Mouse (Mus musculus) cerebellum, adult 9-11 months (tissue): ENCODE results near the gene Olfr1494.
A peak's percentile ranks its signal among the peaks of the same experiment; 100 is the strongest.

Experiments
- DNase-seq: peaks from one replicate; pipeline ENCODE4 v3.0.0; 2022

Gene Olfr1494

GRCm38 (mm10) chr19:13739428-13739827, at the start of gene Olfr1494:
Gene Olfr1494 (plus strand): TSS chr19:13739728.
- DNase-seq = no peak

DNA sequence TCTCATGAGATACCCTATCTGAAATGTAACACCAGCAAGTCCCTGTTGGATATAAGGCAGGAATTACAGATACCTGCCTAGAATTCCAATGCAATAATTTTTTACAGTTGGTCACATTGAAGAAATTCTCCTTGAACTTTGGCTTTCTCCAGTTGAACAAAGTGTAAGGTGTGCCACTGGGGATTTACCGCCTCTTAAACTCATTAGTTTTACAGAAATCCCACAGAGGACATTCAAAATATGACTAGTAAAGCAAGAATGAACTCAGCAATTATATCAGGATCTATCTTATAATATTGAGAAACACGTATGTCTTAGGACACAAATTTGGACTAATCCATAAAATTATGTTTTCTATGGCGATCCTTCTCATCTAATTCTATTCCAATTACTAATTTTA, 42.6 kb upstream of the Olfr1494 start, which contains the start of gene Olfr1491:
Olfr1491 (plus strand) TSS at position 301 of the 400 bp plus-strand sequence.
- no peak for DNase-seq

GRCm38 (mm10) chr19:13722978-13723377, 16.6 kb upstream of the Olfr1494 start, which contains the start of gene Olfr1493-ps1:
Gene Olfr1493-ps1 (plus strand): TSS chr19:13723278.
- DNase-seq = no peak

GRCm38 (mm10) chr19:13749366-13749765, 9.8 kb downstream of the Olfr1494 start:
- peak; percentile 60 for DNase-seq

GRCm38 (mm10) chr19:13764306-13764705, 24.8 kb downstream of the Olfr1494 start, which contains the start of gene Olfr1495:
Gene Olfr1495 (plus strand): TSS chr19:13764606.
- no peak for DNase-seq

GRCm38 (mm10) chr19:13768565-13769276, 29.2 kb downstream of the Olfr1494 start:
- peak; percentile 59 for DNase-seq

GRCm38 (mm10) chr19:13777578-13777977, 38.0 kb downstream of the Olfr1494 start, which contains the start of gene Olfr1496:
Gene Olfr1496 (plus strand): TSS chr19:13777878.
- DNase-seq = no peak

GRCm38 (mm10) chr19:13798102-13798501, 58.6 kb downstream of the Olfr1494 start, which contains the start of gene Olfr1497:
Gene Olfr1497 (minus strand): TSS chr19:13798202.
- no peak for DNase-seq
